Mouse (Mus musculus): ENCODE data around the gene Zbtb12.
"Not testable (repeated sequence)": the region's sequence is repeated elsewhere in the genome, so short reads cannot be mapped to it uniquely, and the experiment has no call there.

The Zbtb12 gene

DNA sequence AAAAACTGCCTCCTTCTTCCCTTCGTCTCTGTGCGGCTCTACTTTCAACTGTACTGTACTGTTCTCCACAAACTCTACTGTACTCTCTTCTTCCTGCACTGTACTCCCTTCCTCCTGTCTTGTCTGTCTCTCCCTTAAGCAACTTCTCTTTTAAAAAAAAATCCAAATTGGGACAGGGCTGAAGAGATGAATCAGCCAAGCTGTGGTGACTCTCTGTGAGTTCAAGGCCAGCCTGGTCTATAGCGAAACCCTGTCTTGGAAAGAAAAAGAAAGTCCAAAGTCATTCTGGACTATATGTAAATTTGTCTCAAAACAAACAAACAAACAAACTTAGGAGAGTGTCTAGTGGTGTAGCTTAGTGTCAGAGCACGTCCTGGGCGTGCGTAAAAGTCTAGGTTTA lies 5.0 kb upstream of the Zbtb12 start:
- DNase-seq (ENCODE audit: low read depth) = no peak

DNA sequence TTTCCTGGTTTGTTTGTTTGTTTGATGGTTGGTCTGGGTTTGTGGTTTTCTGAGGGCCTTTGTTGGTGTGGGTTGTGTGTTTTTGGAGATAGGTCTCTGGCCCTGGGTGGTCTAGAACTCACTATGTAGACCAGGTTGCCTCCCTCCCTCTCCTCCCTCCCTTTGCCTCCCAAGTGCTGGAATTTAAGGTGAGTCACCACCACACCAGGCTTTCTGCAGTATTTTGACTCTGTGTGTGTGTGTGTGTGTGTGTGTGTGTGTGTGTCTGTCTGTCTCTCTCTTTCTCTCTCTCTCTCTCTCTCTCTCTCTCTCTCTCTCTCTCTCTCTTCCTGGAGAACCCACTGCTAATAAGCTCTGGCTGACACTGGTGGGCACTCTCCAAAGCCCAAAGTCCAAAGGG lies 1.9 kb downstream of the Zbtb12 start:
- DNase-seq (ENCODE audit: low read depth) = no peak

DNA sequence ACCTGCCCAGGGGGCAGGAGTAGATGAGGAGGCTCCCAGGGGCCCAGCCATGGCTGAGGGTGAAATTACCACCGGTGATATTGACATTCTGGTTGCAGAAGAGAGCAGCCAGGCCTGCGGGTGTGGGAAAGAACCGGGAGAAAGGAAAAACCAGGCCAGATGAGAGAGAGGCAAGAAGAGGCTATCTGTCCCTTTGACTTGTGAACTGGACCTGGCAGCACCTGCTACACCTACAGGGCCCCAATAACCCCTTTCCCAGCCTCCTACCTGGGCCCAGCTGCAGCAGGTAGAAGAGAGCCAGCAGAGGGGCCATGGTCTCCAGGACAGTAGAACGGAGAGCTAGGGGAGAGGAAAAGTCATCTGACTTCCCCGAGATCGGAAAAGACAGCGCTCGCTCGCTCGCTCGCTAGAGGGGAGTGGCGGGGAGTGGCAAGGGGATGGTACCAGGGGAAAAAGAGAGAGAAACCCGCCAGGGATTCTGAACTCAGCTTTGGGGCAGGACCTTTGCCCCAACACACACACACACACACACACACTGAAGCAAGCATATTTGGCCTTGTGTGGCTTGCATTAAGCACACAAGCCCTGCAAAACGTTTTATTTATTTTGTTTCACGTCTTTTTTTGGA lies 2.5 kb downstream of the Zbtb12 start, which contains the start of gene Gm20547:
Gm20547 (minus strand) TSS at position 360 of the 628 bp plus-strand sequence.
- DNase-seq (ENCODE audit: low read depth) = no peak

DNA sequence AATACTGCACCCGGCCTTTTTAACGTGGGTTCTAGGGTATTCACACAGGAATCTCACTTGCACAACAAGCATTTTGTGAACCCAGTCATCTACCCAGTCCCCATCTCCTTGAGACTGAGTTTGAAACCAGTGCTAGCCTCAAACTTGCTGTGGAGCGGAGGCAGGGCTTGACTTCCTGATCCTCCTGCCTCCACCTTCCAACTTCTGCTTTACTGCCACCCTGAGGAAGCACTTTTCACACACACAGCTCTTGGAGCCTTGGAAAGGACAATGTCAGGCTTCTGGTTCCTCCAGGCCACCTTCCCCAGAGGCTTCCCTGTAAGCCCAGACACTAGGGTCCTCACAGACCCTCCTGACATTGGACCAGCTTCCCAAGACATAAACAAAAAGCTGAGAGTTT lies 4.0 kb downstream of the Zbtb12 start:
- no peak for DNase-seq (ENCODE audit: low read depth)

DNA sequence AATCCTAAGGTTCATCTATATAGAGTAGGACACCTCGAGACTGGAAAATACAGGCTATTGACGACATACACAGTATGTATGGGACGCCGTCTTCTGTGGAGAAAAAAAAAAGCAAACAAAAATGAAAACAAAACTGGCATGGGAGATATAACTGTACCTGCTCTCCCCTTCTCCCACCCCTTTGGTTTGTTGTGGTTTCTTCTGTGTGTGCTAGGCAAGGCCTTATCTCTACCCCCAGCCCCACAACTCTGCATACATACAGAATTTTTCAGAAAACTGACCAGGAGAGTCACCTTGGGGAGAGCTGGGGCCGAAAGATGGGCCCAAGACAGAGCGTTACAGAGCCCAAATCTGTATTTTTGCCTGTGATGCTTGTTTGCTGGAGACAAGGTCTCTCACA lies 5.4 kb downstream of the Zbtb12 start:
- no peak for DNase-seq (ENCODE audit: low read depth)

DNA sequence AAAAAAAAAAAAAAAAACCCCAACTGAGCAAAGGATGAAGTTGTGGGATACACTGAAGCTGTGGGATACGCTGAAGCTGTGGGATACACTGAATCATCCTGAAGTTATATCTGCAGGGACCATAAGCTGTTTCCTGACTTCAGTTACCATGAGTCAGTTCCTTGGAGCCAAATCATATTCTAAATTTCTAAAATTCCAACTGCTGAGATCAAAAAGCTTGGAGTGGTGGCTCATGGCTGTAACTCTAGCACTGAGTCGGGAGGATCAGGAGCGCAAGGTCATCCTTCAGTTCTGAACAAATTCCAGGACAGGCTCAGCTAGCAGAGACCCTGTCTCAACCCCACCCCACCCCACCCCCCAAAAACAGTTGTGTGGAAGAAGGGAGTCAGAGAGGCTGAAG lies 6.3 kb downstream of the Zbtb12 start:
- DNase-seq (ENCODE audit: low read depth) = no peak

DNA sequence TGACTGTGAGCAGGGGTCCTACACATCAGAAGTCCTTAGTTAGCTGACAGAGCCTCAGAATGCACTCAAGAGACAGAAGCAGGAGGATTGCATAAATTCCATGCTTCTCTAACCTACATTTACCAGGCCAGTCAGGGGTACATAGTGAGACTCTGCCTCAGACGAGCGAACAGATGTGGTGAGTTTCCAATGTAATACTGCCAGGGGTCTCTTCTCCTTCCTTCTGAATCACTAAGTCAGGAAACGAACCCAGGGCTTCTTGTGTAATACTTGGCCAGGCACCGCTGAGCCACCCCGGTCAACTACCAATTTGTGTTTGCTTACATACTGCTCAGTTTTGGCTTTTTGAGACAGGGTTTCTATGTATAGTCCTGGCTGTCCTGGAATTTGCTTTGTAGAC lies 8.7 kb downstream of the Zbtb12 start:
- no peak for DNase-seq (ENCODE audit: low read depth)

DNA sequence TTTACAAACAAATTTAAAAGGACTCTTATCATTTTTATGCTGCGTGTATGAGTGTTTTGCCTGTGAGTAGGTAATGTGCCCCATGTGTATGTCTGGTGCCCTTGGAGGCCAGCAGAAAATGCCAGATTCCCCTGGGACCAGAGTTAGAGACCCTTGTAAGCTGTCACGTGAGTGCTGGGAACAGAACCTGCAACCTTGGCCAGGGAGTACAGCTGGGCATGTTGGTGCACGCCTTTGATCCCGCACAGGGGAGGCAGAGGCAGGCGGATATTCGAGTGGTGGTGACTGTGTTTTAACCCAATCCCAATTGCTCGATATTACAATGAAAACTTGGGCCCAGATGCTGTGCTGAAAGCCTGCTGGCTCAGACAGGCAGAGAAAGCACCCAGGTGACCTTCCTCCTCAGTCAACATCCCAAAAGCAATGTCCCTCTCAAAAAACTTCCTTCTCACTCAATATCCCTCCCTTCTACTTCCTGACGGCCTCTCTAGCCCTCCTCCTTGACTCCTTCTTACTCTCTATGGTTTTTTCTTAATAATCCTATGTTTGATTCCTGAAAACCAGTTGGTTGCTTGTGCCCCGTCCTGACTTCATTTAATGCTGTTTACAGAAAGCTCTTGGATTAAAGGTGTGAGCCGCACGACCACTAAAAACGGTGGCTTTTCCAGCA lies 10.9 kb downstream of the Zbtb12 start:
- DNase-seq (ENCODE audit: low read depth) = no peak

DNA sequence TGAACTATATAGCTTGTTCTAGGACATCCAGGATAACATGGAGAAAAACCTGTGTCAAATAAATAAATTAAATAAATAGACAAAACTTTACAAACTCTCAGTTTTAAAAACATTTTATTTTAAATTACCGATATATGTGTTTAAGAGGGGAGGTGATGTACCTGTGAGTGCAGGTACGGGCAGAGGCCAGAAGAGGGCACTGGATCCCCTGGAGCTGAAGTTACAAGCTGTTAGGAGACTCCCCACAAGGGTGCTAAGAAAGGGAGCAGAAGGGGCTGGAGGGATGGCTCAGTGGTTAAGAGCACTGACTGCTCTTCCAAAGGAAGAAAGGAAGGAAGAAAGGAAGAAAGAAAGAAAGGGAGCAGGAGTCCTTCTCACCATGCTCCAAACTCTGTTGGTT lies 12.1 kb downstream of the Zbtb12 start:
- DNase-seq (ENCODE audit: low read depth) = no peak

DNA sequence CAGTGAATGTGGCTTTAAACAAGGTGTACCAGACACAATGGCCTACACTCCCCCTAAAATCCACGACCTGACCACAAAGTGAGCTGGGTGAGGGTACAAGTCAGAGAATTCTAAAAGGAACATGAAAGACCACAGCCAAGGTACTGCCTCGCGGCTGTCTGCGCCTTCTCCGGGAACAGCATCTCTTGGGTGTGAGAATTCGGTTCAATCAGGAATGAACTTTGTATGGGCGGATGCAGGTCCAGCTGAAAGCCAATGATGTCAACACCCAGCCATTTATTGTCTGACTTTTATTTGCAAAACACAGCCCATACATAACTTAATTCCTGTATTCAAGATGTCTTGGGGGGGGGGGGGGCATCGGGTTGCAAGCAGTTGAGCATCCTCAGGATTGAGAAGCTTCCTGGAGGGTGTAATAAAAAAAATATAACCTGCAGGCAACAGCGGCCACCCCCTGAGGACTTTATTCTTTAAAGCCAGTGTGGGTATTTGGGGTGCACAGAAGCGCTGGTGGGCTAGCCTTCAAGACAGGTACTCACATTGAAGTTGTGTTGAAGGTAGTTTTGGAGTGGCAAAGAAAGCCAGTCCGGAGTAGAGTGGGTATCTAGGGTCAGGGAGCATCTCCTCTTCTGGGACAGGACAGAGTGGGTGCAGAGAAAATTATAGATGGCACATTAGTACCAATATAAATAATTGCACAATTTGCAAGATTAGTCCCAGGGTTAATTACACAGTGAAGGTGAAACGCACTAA lies 14.0 kb downstream of the Zbtb12 start:
- DNase-seq (ENCODE audit: low read depth) = no peak

DNA sequence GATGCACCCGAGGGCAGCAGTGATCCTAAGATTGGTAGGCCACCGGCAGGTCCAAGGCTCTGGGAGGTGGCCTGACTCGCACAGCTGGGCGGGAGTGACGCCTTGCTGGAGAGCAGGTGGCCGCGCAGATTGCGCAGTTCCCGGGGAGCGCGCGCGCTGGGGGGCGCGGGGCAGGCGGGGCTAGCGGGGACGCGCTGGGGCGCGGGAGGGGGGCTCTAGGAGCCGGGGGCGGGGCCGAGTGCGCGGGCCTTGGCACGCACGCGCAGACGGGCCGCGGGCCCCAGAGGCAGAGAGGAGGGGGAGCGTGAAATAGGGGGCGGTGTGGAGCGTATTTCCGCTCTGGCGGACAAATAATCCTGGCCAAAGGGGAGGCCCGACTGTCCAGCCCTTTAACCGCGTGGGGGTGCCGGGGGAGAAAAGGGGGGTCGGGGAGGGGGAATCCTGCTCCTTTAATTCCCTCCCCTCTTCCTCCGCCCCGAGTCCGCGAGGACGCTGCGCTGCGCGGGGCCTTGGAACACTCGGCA lies 14.9 kb downstream of the Zbtb12 start:
- peak; percentile 83 for DNase-seq (ENCODE audit: low read depth)

DNA sequence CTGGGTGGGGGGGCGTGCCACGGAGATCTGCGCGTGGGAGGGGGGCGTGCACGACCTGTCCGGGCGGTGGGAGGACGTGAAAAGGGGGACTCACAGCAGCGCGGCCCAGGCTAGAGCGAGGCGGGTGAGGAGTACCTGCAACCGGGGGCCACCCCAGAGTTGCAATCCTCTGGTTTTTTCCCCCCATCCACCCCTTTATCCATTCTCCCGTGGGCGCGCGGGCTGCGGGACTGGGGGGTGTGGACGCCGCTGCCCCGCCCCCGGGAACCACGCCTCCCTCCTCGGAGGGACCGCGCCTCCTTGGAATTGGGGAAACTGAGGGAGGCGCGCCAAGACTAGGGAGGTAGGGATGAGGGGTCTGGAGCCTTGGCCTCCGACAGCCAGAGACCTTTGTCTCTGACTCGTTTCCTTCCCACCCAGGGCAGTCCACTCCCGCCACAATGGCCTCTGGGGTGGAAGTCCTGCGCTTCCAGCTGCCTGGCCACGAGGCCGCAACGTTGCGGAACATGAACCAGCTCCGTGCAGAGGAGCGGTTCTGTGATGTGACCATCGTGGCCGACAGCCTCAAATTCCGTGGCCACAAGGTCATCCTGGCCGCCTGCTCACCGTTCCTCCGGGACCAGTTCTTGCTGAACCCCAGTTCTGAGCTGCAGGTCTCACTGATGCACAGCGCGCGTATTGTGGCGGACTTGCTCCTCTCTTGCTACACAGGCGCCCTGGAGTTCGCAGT lies 15.7 kb downstream of the Zbtb12 start:
- no peak for DNase-seq (ENCODE audit: low read depth)

DNA sequence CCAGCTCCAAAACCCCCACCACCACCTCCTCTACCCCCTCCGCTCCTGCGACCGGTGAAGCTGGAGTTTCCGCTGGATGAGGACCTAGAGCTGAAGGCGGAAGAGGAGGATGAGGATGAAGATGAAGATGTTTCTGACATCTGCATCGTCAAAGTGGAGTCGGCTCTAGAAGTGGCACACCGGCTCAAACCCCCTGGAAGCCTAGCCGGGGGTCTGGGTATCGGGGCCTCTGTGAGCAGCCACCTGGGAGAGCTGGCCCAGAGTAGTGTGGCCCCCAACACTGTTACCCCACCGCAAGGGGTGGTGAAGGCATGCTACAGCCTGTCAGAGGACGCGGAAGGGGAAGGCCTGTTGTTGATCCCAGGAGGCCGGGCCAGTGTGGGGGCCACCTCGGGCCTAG lies 16.4 kb downstream of the Zbtb12 start:
- DNase-seq (ENCODE audit: low read depth) = no peak

DNA sequence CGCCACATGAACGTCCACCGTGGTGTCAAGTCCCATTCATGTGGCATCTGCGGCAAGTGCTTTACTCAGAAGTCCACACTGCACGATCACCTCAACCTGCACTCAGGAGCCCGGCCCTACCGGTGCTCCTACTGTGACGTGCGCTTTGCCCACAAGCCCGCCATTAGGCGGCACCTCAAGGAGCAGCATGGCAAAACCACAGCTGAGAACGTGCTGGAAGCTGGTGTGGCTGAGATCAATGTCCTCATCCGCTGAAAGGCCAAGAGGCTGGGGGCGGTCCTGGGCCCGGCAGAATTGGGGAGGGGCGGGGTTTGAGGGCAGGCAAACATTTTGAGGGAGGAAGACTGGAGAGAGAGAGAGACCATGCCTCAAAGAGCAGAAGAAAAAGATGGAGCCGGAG lies 17.1 kb downstream of the Zbtb12 start:
- DNase-seq (ENCODE audit: low read depth) = no peak

DNA sequence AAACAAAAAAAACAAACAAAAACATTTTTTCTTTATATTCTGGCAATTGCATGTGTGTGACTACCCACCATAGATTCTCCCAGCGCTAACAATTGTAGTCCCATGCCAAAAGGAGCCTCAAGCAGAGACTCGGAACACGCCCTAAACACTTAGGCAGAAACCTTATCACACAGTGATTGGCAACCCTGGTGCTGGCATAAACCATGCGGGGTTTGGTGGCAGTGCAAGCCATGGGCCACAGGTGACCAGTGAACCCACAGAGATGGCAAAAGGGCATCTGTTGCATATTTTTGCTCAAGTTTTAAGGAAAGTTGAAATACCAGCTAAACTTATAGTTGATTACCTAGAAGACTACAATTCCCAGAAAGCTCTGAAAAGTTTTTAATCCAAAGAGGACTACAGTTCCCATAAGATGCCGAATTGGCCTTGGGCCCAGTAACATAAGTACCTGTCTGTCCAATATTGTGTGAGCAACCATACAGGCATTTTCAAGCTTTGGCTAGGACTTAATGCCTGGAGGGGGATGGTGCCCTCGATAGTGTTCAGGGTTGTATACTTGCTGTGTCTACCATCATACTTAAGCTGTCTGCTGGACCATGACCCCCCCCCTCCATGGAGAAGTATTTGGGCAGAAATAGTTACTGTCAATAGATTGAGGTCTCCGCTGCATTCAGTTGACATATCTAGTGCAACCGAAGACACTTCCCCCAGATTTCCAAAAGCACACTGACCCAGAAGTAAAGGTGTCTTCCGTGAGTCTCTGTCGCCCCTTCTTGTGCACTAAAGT lies 18.3 kb downstream of the Zbtb12 start:
- DNase-seq (ENCODE audit: low read depth) = peak; percentile 51

DNA sequence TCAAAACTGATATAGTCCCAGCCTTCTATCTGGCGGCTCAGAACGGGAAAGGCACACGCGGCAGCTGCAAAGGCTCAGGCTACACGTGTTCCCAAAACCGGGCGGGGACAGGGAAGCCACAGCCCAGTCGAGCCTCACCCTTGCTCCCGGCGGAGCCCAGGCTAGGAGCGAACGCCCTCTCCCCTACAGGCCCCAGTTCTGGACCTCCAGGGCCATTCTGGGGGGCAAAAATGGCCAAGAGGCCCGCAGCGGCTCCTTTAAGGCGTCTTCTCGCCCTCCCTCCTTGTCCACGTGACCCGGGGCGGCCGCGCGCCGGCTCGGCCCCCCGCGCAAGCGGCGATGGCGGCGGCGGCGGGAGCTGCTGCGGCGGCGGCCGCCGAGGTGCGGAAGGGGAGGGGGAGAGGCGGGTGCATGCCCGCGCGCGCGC lies 18.9 kb downstream of the Zbtb12 start, which contains the start of the genes C2 and Ehmt2:
C2 (minus strand) TSS at position 106 of the 427 bp plus-strand sequence.
Ehmt2 (plus strand) TSS at position 310 of the 427 bp plus-strand sequence.
- DNase-seq (ENCODE audit: low read depth) = peak; percentile 60

DNA sequence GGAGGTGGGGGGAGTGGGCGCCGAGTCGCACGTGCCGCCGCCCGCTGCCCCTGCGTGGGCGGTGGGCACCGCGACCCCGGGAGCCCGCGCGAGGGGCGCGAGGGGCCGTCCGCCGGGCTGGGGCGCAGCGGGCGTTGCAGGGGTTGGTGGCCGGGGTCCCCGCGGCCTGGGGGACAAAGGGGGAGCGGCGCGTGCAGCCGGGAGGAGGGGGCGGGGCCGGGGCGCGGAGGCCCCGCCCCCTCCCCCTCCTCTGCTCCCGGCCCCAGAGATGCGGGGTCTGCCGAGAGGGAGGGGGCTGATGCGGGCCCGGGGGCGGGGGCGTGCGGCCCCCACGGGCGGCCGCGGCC lies 19.4 kb downstream of the Zbtb12 start:
- DNase-seq (ENCODE audit: low read depth) = no peak

DNA sequence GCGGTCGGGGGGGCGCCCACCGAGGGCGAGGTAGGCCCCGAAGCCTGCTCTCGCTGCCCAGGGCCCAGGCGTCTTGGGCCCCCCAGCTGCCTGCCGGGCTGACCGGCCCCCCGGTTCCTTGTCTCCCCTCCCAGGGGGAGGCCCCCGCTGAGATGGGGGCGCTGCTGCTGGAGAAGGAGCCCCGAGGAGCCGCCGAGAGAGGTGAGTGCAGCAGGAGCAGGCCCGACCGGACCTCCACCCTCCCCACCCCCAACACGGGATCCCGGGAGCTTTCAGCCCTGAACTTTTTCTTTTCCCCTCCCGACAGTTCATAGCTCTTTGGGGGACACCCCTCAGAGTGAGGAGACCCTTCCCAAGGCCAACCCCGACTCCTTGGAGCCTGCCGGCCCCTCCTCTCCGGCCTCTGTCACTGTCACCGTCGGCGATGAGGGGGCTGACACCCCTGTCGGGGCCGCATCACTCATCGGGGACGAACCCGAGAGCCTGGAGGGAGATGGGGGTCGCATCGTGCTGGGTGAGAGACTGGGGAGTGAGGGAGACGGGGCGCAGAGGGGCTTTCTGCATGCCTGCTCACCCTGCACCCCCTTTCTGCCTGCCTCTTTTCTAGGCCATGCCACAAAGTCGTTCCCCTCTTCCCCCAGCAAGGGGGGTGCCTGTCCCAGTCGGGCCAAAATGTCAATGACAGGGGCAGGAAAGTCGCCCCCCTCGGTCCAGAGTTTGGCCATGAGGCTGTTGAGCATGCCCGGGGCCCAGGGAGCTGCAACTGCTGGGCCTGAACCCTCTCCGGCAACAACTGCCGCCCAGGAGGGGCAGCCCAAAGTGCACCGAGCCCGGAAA lies 20.0 kb downstream of the Zbtb12 start:
- DNase-seq (ENCODE audit: low read depth) = no peak

DNA sequence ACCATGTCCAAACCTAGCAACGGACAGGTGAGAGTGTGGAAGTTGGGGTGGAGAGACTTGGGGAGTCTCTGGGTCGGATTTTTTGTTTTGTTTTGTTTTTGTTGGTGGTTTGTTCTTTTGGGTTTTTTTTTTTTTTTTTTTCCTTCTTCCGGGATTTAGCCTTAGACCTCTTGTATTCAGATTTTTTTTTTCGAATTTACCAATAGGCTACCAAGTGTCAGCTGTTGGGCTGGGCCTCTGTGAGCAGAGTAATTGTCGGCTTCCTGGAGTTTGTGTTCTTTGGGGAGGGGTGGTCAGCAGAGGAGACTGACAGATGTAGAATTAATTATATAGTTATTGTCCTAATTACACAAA lies 20.6 kb downstream of the Zbtb12 start:
- no peak for DNase-seq (ENCODE audit: low read depth)

DNA sequence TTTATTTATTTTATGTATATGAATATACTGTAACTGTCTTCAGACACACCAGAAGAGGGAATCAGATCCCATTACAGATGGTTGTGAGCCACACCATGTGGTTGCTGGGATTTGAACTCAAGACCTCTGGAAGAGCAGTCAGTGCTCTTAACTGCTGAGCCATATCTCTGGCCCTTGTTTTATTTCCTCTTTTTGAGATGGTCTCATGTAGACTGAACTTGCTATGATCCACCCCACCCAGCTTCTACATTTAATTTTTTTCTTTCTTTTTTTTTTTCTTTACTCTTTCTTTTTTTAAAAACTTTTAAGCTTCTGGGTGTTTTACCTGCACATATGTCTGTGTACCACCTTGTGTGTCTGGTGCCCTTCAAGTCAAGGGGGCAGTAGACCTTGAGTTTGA lies 21.5 kb downstream of the Zbtb12 start:
- DNase-seq (ENCODE audit: low read depth) = not testable (repeated sequence)

DNA sequence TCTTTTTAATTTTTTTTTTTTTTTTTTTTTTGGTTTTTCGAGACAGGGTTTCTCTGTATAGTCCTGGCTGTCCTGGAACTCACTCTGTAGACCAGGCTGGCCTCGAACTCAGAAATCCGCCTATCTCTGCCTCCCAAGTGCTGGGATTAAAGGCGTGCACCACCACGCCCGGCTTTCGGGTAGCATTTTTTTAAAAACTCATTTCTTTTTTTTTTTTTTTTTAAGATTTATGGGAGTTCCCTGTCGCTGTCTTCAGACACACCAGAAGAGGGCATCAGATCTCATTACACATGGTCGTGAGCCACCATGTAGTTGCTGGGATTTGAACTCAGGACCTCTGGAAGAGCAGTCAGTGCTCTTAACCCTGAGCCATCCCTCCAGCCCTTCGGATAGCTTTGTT lies 22.7 kb downstream of the Zbtb12 start:
- DNase-seq (ENCODE audit: low read depth) = not testable (repeated sequence)

Data from c-Kit-positive CD71-positive TER-119-negative erythroid progenitor cells, embryonic 14.5 days (primary cell).